Mouse (Mus musculus): ENCODE data around the gene Recql5.

Recql5 gene

GRCm38 (mm10) chr11:115933108-115933746 lies at the start of gene Recql5, which contains the start of gene Sap30bp:
Recql5 (minus strand) TSS chr11:115933477.
Sap30bp (plus strand) TSS chr11:115933282.
- DNase-seq, result peak; percentile 98

GRCm38 (mm10) chr11:115982472-115982871 lies 49.2 kb upstream of the Recql5 start:
- DNase-seq, result peak; percentile 61

GRCm38 (mm10) chr11:115975544-115975943 lies 42.3 kb upstream of the Recql5 start:
- DNase-seq, result no peak

GRCm38 (mm10) chr11:115975083-115975420 lies 41.8 kb upstream of the Recql5 start:
- DNase-seq, result no peak

GRCm38 (mm10) chr11:115974309-115975082 lies 41.2 kb upstream of the Recql5 start, which contains the start of gene Itgb4:
Itgb4 (plus strand) TSS chr11:115974709.
- DNase-seq, result no peak

- DNase-seq, result no peak
These were observed 37.7 kb upstream of the Recql5 start for GRCm38 (mm10) chr11:115971016-115971415.

GRCm38 (mm10) chr11:115970006-115970673 lies 36.9 kb upstream of the Recql5 start:
- no peak for DNase-seq

GRCm38 (mm10) chr11:115968731-115969405 lies 35.6 kb upstream of the Recql5 start:
- no peak for DNase-seq

- no peak for DNase-seq
These were observed 31.8 kb upstream of the Recql5 start for GRCm38 (mm10) chr11:115964977-115965604.

- no peak for DNase-seq
These were observed 29.6 kb upstream of the Recql5 start for GRCm38 (mm10) chr11:115962651-115963412.

- DNase-seq, result no peak
These were observed 25.7 kb upstream of the Recql5 start for GRCm38 (mm10) chr11:115959018-115959417.

- no peak for DNase-seq
These were observed 24.7 kb upstream of the Recql5 start for GRCm38 (mm10) chr11:115957971-115958370.

GRCm38 (mm10) chr11:115956453-115956852 lies 23.2 kb upstream of the Recql5 start:
- no peak for DNase-seq

GRCm38 (mm10) chr11:115955195-115955858 lies 22.1 kb upstream of the Recql5 start:
- no peak for DNase-seq

GRCm38 (mm10) chr11:115954712-115955111 lies 21.4 kb upstream of the Recql5 start:
- no peak for DNase-seq

GRCm38 (mm10) chr11:115950719-115951118 lies 17.4 kb upstream of the Recql5 start:
- DNase-seq, result no peak

- DNase-seq, result no peak
These were observed 15.0 kb upstream of the Recql5 start for GRCm38 (mm10) chr11:115948316-115948715.

- no peak for DNase-seq
These were observed 13.0 kb upstream of the Recql5 start for GRCm38 (mm10) chr11:115946221-115946828.

GRCm38 (mm10) chr11:115945247-115945646 lies 12.0 kb upstream of the Recql5 start:
- no peak for DNase-seq

- no peak for DNase-seq
These were observed 8.7 kb upstream of the Recql5 start for GRCm38 (mm10) chr11:115941980-115942379.

Data from cerebellum, adult 9-10 months (tissue).